Mouse (Mus musculus): Measurements from ENCODE around the gene Fars2.

DNA sequence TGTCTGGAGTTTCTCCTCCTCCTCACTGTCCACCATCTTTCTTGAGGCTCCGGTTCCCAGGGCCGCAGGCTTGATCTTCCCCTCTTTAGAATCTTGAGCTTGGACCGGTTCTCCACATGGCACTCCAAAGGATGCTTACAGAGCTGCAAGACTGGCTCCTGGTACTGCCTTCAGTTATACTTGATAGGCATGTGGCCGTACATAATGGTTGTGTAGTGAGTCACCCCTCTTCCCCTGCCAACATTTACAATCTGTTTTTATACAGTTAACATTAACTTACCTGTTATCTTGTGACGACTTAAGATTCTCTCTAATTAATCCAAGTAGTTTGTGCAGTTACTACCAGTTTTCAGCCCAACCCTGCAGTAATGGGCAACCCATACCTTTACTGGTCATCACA, 46.2 kb downstream of the Fars2 start:
- TF ChIP-seq CTCF (IDR thresholded peaks at IDR 0.05; ENCODE audit: extremely low read depth, insufficient read length, insufficient replicate concordance, low read depth, low read length) (no peak), POLR2A (IDR thresholded peaks at IDR 0.05; ENCODE audit: low read depth, low read length) (no peak)

Data from small intestine, adult 2 months (tissue).